In genomic region chr9:121707801-121708200, GRCm38 (mm10) we compare ENCODE assay signal across 1 mouse cellular context.
TF ChIP-seq lines count a peak whose summit lies in the region.

No protein-coding gene starts in this region.

TF ChIP-seq in MEL, 35 proteins besides CTCF, POLR2A, EP300 and RAD21 (continued from another document):
- TF ChIP-seq SMC3 (IDR thresholded peaks at IDR 0.05; ENCODE audit: low read depth, low read length): no peak
- TF ChIP-seq SIN3A (IDR thresholded peaks at IDR 0.05; ENCODE audit: low read length): no peak
- TF ChIP-seq MYC (IDR thresholded peaks at IDR 0.05; ENCODE audit: low read depth, low read length): no peak
- TF ChIP-seq USF2 (IDR thresholded peaks at IDR 0.05; ENCODE audit: borderline replicate concordance in 1 of 2, insufficient read depth in 1 of 2, low read depth in 1 of 2, low read length in 2 of 2): no peak
- TF ChIP-seq CHD2 (IDR thresholded peaks at IDR 0.05; ENCODE audit: low read length): no peak
- TF ChIP-seq UBTF (IDR thresholded peaks at IDR 0.05; ENCODE audit: borderline replicate concordance, insufficient read depth, low read depth, low read length): no peak
- no peak for TF ChIP-seq ELF1 (IDR thresholded peaks at IDR 0.05; ENCODE audit: low read depth, low read length)
- TF ChIP-seq E2F4 (IDR thresholded peaks at IDR 0.05; ENCODE audit: borderline replicate concordance, low read depth, low read length): no peak
- no peak for TF ChIP-seq TBP (IDR thresholded peaks at IDR 0.05; ENCODE audit: low read depth, low read length)
- TF ChIP-seq MAX (IDR thresholded peaks at IDR 0.05; ENCODE audit: low read length): no peak
